Mouse (Mus musculus) retina, postnatal 7 days (tissue): ENCODE data around the gene Ephb2.

Experiments used
- DNase-seq: peaks from one replicate; pipeline ENCODE4 v3.0.0-alpha.2; 2012; ENCODE audit warnings: low read depth, low spot score

Gene Ephb2

DNA sequence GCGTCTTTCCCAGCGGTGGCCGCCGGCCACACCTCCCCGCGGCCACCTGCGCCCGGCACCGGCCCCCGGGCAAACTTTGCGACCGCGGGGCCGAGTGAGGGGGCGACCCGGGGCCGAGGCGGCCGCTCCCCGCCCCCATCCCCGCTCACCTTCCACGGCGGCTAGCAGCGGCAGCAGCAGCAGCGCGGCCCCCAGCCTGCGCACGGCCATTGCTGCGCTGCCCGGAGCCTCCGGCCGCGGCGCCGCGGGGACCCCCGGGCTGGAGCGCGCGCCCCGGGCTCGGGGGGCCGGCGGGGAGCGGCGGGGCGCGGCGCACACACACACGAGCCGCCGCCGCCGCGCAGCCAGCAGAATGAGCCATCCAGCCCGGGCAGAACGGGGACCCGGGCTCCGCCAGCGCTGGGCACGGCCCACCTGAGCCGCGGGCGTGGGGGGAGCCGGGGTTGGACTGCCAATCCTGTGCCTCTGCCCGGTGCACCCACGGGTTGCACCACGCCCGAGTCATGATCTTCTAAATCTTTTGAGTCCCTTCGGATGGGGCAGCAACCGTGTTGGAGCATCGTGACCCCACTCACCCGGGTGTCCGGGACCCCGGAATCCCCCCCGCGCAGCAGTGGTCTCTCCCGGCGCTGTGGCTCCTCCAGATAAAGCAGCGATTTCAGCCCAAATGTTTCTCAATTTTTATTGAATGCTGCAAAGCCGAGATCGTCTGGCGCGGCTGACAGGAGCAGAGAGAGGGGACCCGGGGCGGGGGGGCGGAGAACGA, at the start of gene Ephb2:
Ephb2 (minus strand) TSS at position 368 of the 766 bp plus-strand sequence.
- DNase-seq: peak; percentile 66

DNA sequence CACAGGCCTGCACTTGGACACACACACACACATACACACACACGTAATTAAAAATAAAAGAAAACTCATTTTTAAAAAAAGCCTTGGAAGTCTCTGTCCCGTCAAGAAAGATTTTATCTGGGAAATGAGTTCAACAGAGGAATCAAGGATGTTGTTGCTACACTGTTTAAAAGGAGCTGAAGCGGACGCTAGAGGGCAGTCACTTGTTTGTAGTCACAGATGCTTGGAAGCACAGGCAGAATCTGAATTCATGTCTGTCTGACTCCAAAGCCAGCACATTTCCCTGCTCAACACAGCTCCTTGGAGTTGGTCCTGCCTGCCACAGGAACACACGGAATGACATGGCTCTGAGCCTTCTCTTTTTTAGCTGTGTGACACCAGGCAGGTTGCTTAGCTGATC, 42.8 kb upstream of the Ephb2 start:
- no peak for DNase-seq

DNA sequence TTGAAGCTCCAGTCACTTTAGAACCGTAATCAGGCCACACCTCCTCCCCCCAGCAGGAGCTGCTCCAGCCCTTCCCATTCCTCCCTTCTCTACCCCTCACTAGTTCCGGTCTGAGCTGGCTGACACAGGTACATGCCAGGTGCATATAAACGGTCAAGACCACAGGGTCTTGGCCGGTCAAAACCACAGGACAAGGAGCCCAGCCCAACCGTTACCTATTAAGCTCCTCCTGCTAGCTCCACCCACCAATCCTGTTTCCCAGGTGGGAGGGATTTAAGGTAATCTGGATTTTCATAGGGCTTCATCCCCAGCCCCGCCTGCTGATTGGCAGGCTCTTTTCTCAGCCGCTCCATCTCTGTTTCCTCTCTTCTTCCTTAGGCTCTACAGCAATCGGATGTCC, 42.4 kb upstream of the Ephb2 start:
- DNase-seq: no peak

DNA sequence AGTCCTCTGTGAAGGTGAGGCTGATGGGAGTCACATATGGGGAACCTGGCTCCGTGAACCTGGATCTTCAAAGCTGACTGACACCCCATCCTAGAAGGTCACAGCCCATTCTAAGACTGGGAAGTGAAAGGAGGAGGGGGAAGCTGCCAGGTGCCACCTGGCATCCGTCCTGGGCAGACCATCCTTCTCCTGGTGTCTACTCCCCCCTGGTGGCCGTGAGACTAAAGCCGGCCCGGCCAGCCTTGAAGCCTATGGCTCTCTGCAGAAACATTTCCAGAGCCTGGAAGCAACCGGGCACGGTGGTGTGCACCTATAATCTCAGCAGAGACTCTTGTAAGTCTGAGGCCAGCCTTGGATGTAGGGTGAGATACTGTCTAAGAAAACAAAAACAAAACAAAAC, 41.2 kb upstream of the Ephb2 start:
- DNase-seq: peak; percentile 72

DNA sequence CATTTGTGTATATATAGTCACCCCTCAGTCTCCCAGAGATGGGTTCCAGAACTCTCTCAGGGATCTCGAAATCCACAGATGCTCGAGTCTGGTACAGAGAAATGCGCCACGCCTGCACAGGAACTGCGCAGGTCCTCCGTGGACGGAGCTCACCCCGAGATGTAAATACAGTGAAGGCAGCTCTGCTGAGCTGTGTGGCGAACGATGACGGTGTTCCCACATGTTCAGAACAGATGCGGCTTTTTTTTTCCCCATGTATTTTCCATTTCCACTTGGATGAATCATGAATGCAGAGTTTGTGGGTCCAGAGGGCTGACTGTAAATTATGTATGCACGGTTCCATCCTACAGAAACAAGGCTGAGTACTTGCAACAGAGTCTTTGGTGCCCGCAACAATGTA, 39.2 kb upstream of the Ephb2 start:
- DNase-seq: no peak

DNA sequence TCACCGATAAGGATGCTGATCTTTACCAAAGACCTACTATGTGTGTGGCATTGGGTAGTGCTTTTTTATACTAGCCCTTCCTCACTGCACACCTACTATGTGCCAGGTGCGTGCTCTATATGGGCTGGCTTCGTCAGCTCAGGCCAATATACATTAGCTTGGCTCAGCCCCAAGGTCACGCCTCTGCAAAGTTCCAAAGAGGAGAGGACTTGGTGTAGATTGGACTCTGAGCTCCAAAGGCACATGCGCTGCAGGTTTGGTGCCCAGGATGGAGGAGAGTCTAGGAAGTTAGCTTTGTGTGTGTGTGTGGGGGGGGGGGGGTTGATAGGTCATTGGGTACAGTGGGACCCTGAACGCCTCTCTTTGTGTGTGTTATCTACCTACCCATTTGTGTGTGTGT, 32.6 kb upstream of the Ephb2 start:
- no peak for DNase-seq

DNA sequence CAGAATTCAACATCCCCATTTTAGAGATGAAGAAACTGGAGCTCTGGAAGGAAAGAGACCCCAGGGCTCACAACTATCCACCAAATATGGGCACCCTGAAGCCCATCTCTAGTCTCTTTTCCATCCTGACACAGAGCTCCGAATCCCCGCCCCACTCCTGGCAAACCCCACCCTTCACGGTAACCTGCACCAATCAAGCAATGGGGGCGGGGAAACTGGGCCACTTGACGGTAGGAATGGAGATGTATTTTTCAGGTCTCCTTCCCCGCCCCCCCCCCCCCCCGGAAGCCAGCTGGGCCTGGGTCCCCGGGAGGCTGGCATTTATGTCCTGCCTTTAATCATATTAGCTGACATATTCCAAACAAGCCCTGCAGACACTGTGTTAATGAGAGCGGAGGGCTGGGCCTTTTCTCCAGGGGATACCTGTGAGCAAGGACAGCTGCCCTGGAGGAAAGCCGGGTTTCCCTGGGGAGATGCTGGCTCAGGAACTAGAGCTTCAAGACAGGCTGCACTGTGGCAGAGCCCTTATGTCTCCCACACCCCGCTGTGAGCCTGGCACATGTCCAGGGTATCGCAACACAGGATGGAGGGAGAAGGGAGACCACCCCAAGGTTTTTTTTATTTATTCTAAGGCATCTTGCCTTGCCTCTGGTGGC, 32.0 kb upstream of the Ephb2 start:
- no peak for DNase-seq

DNA sequence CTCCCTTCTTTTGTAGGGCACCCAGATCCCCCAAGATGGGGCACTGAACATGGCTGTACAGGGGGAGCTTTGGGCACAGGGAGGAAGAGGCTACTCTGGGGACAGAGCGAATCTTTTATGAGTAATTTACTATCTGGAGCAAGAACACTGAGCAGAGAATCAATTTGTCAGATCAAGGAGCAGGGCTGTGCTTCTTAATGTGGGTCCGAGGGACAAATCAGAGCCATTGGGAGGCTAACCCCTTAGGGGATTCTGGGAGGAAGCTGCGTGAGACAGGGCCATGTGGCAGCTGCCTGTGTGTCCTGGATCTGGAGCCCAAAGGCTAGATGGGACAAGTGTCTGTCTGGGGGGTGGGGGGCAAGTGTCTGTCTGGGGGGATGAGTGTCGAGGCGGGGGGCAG, 29.7 kb upstream of the Ephb2 start:
- no peak for DNase-seq

DNA sequence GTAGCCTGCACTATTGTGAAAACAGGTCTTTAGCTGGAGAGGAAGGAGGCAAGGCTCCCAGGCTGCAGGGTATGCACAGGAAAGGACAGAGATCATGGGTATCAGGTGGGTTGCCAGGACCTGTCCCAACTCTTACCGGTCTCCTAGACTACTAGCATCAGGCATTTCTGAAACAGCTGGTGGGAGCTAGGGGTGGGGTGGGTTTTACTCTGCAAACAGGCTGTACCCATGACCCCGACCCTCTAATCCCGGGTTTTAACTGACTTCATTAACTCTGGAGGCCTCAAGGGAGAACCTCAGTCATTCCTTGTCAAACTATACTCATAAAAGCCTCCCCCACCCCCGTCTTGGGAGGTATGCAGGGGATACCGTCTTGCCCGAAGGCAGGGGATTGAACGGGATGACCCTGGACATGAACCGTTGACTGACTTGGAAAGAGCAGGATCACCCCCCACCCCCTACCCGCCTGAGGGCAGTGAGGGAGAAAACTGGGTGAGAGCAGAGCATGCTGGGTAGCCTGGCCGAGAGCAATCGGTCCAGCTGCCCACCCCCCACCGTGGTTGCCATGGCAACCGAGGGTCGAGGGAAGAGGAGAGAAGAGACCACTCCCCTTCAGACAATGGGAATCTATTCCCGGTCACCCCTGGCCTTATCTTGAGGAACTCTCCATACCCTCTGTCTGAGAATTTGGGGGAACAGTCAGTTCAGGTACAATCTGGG, 29.1 kb upstream of the Ephb2 start:
- DNase-seq: no peak

DNA sequence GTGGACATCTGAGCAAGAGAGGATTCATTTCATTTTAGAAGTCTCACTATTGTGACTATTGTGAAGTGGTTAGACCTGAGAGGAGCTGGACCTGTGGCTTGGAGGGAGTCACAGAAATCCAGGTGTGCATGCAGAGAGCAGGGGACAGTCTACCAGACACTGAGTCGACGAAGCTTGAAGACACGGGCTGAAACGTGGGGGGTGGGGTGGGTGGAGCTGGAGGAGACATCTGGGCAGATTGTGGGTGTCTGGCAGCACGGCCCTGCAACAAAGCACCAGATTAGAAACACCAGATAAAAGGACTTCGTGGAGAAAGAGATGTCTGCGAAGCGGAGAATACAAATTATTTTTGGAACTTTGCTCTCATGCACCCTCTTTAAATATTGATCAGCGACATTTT, 27.7 kb upstream of the Ephb2 start:
- no peak for DNase-seq

DNA sequence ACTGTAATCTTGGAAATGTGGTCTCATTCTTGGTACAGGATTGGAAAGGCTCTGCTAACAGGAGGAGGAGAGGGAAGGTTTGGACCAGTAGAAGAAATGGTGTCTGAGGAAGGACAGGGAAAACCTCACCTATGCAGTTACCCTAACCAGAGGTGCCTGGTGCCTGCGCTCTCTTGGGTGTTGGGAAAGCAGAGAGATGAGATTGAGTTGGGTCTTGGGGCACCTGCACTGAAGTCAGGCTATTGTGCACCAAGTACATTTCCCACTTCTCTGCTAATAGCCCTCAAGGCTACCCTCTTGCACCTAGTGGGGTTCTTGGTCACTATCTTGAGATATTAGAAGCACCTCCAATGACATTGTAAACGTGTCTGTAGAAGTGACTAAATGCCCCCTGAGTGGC, 26.6 kb upstream of the Ephb2 start:
- no peak for DNase-seq

DNA sequence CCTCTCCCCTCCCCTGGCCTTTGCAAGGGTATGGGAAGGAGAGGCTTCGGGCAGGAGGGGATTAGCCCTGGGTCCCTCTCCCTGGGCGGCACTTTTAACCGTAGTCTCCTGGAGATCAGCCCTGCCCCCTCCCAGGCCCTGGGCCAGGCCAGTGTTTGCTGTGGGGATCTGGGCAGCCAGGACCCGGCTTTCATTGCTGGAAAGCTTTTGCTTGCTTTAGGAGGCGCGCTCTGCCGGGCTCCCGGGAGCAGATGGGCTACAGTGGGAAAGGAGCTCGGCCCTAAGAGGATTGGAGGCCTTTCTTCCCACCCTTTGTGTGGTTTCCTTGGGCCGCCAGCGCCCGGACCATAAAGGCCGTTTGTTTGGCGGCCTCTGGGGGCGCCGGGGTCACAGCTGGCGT, 26.0 kb upstream of the Ephb2 start:
- peak; percentile 71 for DNase-seq

DNA sequence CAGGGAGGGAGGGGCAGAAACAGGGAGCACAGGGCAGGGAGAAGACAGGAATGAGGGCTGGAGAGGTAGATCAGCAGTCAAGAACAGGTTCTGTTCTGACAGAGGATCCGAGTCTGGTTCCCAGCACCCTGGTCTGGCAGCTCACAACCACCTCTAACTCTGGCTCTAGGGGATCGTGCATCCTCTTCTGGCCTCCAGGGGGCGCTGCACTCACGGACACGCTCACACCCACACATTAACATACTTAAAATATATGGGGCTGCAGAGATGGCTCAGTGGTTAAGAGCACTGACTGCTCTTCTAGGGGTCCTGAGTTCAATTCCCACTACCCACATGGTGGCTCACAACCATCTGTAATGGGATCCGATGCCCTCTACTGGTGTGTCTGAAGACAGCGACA, 24.2 kb upstream of the Ephb2 start:
- no peak for DNase-seq

DNA sequence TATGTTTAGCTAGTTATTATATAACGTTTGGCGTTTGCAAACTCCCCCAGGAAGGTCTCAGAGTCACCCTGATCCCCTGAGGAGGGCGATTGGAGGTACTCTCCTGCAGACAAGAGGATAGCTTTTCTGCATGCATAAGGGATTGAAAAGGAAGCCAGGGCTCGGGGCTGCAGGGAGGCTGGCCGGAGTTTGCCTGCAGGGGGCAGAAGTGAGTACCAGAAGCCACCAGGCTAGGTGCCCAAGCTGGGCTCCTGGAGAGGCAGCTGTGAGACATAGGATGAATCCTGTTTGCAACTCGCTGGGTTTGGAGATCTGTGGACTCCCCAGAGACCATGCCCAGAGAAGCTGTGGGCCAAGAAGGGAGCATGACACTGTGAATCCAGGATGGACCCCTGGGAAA, 19.3 kb upstream of the Ephb2 start:
- no peak for DNase-seq

DNA sequence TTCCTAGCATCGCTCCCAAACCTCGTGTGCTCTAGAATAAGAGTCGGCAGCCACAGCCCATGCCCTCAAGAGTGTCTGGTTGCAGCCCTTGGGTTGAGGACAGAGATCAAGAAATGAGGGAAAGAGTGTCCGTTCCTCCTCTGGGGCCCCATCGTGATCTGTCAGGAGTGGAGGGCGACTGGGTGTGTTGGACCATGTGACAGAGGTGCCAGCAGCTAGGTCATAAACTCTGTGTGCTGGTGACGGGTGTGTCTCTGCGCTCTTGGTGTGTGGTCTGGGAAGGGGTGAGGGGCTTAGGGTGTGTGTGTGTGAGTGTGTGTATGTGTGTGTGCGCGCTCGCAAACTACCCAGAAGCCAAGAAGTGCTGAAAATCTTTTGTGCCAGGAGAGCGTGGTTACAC, 17.2 kb upstream of the Ephb2 start:
- DNase-seq: no peak

DNA sequence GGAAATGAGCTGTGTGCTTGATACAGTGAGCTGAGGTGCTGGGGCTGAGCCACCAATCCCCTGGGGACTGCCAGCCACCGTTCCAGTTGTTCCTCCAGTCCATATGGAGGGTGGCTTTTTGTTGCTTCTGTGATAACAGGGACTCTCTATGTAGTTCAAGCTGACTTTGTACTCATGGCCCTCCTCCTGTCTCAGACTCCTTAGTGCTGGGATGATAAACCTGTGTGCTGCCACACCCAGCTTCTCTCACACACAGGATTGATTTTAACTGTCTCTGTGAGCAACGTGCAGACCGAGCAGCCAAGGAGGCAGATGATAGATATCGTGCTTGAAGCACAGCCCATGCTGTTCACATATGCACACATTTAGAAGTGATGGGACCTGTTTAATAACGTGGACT, 16.3 kb upstream of the Ephb2 start:
- no peak for DNase-seq

DNA sequence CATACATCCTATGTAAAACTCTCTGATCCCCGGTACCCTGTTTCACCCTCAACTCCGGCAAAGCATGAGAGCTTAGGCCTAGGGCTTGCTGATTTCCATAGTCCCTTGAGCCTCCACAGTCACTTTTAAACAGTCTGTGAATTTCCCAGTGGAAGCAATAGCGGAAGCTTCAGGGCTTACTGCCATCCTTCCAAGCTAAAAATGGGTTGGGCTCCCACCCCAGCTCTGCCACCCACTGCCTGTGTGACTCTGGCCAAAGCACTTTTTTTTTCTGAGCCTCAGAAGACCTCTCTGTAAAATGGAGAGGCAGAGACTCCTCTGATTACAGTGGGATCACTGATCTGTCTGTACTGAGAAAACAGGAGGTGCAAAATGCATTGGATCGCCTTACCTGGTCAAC, 12.8 kb upstream of the Ephb2 start:
- no peak for DNase-seq

DNA sequence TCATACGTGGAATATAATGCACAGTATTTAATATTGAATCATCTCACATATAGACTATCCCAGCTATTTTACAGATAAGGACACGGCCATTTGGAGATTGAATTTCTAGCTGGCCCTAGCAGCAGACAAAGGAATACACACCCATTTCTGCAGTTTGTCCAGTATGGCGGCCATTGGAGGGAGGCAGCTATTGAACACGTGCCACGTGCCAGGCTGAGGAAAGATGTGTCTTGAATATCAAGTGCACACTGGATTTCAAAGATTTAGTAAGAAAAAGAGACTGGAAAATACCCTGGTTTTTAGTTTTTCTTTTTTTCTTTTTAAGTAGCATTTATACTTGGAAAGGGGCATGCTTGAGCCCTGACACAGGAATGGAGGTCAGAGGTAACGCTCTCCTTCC, 11.4 kb upstream of the Ephb2 start:
- DNase-seq: no peak

DNA sequence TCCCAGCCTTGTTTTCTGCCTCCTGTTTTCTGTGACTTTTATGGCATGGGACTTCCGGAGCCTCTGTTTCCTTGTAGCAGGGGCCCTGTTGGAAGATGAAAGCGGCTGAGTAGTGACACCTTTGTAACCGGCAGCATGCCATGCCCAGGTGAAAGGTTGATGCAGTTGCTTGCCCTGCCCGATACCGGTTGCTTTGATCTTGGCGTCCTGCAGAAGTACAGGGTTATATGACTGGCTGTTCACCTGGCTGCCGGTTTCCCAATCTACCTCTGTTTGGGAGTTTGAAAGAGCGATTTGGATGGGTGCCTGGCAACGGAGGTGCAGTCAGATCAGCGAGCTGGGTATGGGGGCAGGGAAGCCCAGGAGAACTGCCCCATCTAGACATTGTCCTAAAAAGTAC, 7.0 kb upstream of the Ephb2 start:
- no peak for DNase-seq

DNA sequence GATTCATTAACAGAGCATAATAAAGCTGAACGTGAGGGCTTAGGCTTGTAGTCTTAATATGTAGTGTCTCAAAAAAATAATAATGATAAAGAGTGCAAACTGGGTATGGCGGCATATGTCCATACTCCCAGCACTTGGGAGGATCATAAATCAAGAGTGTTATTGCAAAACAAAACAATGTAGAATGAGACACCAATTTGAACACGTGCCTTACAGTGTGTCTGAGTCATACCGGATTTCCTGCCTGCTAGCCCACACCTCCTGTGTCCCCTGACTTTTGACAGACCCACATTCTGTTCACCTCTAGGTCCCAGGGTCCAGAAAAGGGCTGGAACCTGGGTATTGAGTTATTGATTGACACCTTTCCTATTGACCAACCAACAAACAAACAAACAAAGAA, 6.2 kb upstream of the Ephb2 start:
- DNase-seq: no peak

DNA sequence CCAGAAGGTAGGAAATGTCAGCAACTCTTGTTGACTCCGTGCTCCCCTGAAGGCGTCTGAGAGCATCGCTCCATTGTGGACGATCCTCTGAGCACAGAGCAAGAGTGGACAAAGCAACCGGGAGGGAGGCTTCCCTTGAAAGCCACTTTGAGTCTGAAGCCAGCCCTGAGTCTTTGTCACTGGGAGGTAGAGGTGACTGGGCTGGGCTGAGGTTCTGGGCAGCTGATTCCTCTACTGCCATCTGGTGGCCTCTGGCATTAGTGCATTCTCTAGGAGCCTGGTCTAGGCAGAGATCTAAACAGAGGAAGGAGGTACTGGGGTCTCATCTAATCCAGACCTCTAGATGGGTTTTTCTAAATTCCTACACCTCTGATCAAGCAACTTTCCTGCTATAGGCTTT, 5.3 kb upstream of the Ephb2 start:
- peak; percentile 78 for DNase-seq

DNA sequence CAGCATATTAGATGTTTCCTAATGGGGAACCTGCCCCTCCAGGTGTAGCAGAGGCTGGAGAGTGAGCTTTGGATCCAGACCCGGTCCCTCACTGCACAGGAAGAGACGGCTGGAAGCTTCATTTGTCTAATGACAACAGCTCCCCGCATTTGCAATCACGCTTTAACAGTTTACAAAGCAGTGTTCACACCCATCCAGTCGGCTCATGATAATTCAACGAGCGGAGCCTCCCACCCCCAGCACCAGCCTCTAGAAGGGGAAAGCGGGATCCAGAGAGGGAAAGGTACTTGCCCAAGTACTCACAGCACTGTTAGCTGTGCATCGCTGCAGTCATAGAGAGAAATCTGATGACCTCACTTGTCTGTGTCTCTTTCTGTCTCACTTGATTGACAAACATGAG, 2.7 kb upstream of the Ephb2 start:
- DNase-seq: no peak

DNA sequence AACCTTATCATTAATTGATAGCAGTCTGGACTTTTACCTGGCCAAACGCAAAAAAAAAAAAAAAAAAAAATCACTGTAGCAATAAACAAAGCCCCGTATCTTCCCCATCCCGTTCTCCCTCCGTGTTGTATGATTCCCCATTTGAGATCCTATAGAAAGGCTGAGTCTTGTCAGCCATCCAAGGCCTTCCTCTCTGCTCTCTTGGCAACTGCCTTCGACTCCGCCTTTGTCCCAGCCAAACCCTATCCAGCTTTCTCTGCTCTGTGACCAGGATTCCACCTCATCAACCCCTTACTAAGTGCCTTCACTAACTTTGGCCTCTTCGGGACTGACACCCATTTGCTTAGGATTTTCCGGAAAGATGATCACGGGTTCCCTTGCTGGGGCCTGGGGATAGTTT, 2.2 kb upstream of the Ephb2 start:
- no peak for DNase-seq
